Mouse (Mus musculus) gastrocnemius, adult 18-20 months (tissue): ENCODE results near the gene Trmt61a. TPM values are rescaled to one million over a fixed set of nuclear protein-coding genes. Genes with fewer than 3 reads are reported as not detected.

Experiments
- DNase-seq: peaks from one replicate; pipeline ENCODE4 v3.0.0; 2021; ENCODE audit warnings: low spot score
- total RNA-seq, 2 experiments: library from RNA; stranded (reverse); gene quantifications; 2 replicates each; pipeline ENCODE4 v1.2.3; 2021

Trmt61a gene
- total RNA-seq, 2 experiments from 2014 or later, result 2.4 to 3.9 TPM

DNA sequence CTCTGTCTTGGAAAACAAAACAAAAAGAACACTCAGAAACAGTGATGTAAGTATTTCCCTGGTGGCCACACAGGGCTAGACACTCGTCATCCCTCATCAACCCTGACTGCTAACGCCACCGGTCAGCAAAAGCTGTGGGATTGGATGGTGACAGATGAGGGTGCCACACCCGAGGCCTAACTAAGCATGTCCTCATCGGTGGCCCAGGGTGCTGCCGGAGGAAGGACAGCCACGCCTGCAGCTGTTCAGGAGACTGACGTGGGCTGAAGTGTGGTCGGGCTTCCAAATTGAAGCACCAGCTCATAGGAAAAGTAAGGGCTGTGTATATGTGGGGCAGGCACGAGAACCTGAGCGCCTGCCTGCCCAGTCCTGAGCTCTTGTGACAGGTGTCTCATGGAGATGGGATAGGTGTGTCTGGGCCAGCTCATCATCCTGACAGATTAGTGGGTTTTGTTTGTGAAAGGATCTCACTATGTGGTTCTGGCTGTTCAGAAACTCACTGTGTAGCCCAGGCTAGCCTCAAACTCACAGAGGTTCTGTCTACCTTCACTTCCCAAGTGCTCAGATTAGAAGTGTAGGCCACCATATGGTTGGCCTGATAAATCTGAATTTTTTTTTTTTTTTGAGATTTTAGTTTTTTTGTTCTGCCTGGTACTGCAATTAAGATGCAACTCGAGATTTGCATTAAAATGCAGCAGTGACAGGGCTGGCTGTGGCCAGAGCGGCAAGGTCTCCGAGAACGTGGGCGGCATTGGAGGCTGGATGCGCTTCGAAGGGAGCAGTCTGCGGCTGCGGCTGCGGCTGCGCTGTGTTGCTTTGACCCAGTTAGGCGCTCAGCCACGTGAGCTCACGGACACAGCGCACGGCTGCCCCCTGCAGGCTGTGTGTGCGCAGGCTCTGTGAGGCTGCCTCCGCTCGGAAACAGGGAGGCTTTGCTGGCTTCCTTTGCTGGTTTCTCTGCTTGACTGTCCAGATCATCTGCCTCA, 54.2 kb downstream of the Trmt61a start:
- DNase-seq, result peak; percentile 88

DNA sequence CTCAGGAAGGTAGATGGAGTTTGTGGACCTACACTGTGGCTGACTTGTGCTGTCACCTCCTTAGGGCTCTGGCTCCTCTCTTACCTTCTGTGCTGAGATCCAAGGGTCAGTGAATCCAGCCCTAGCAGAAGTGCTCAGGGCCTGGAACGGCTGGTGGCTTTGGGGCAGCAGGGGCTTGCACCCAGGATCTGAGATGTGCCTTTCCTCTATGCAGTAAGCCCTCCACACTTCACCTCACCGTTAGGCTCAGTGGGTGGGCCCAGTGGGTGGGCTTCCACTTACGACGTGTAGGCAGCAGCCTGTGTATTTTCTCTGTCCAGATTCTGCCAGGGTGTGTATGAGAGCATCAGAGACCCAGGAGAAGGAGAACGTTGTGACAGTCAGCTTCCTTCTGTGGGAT, 55.0 kb downstream of the Trmt61a start:
- no peak for DNase-seq

Other genes starting within 250 kb of the Trmt61a start
- 10 to 100 TPM; 38.8 to 52.9 TPM for gene Tnfaip2, start 235.6 kb upstream of the Trmt61a start, total RNA-seq
- under 1 TPM in 1 of 2 experiments, not detected in 1; 0.18 TPM for gene Gm266, start 192.3 kb upstream of the Trmt61a start, total RNA-seq
- gene Eif5, start 140.1 kb upstream of the Trmt61a start, total RNA-seq, result 100 to 1,000 TPM; 160 to 165 TPM
- gene Mark3, start 103.6 kb upstream of the Trmt61a start, total RNA-seq, result 10 to 100 TPM; 52.7 to 55.0 TPM
- gene Ckb, start 5.8 kb upstream of the Trmt61a start, total RNA-seq, result 10 to 100 TPM in 1 of 2 experiments, 1 to 10 TPM in 1; 5.9 to 12.2 TPM
- gene Bag5, start 35.2 kb downstream of the Trmt61a start, total RNA-seq, result 10 to 100 TPM; 16.0 to 16.9 TPM
- 10 to 100 TPM; 40.5 to 43.5 TPM for gene Apopt1, start 35.2 kb downstream of the Trmt61a start, total RNA-seq
- 10 to 100 TPM; 59.1 to 60.1 TPM for gene Klc1, start 80.7 kb downstream of the Trmt61a start, total RNA-seq
- under 1 TPM; 0.31 to 0.32 TPM for gene Xrcc3, start 135.8 kb downstream of the Trmt61a start, total RNA-seq
- gene Zfyve21, start 136.1 kb downstream of the Trmt61a start, total RNA-seq, result 10 to 100 TPM; 13.6 to 15.8 TPM
- gene Ppp1r13b, start 230.0 kb downstream of the Trmt61a start, total RNA-seq, result 1 to 10 TPM; 7.3 to 9.1 TPM